9 mouse cellular contexts compared by ENCODE assay signal in genomic region chr7:127716992-127717391, GRCm38 (mm10). TPM values are rescaled to one million over a fixed set of nuclear protein-coding genes. Genes with fewer than 3 reads are reported as not detected.
DNase-seq lines count a peak whose midpoint lies in the region; ATAC-seq and TF ChIP-seq lines count a peak whose summit lies in the region.
"Had no signal": no experiment of that assay in that cellular context is flagged by ENCODE, and none has a peak within 500 bp of the region (broad histone marks: within the 10 kb centered on the region; RNA-seq: fewer than 3 reads in every experiment).

No protein-coding gene starts in this region.

- no peaks in the 10 kb centered on the region for H3K9me3 ChIP-seq in erythroblast, embryonic 14.5 days (ENCODE audit: control insufficient read depth, low read length)
- no peaks in the 10 kb centered on the region for H3K9me3 ChIP-seq in heart, embryonic 13.5 days
- H3K9me3 ChIP-seq in kidney, embryonic 15.5 days (replicated peaks): no peaks in the 10 kb centered on the region
- no peaks in the 10 kb centered on the region for H3K9me3 ChIP-seq in liver, embryonic 11.5 days (ENCODE audit: control insufficient read depth, low read length)
- no peaks in the 10 kb centered on the region for H3K9me3 ChIP-seq in midbrain, postnatal 0 days (ENCODE audit: low read length)

- peak overlapping the region; percentile 69 for H3K4me2 ChIP-seq in heart, embryonic 13.5 days
- peak overlapping the region; percentile 79 for H3K4me2 ChIP-seq in kidney, embryonic 15.5 days
- peak overlapping the region; percentile 90 for H3K4me2 ChIP-seq in liver, embryonic 11.5 days
- H3K4me2 ChIP-seq in midbrain, postnatal 0 days (ENCODE audit: low read depth, low read length, poor library complexity, severe bottlenecking): peak overlapping the region; percentile 67

- ATAC-seq in heart, embryonic 13.5 days (ENCODE audit: extremely low read depth, insufficient number of reproducible peaks, low FRiP score, low TSS enrichment): no peak
- peak; percentile 60 for ATAC-seq in kidney, embryonic 15.5 days (replicated peaks; ENCODE audit: low FRiP score)
- ATAC-seq in liver, embryonic 11.5 days (replicated peaks; ENCODE audit: low FRiP score): peak; percentile 68
- ATAC-seq in midbrain, postnatal 0 days (ENCODE audit: low FRiP score): peak; percentile 42; the same call in 1 of the 2 replicates

- H3K4me1 ChIP-seq in erythroblast, embryonic 14.5 days (ENCODE audit: control insufficient read depth): peaks cover 22% of the 10 kb centered on the region
- H3K4me1 ChIP-seq in heart, embryonic 13.5 days: peaks cover 22% of the 10 kb centered on the region
- peaks cover 30% of the 10 kb centered on the region for H3K4me1 ChIP-seq in kidney, embryonic 15.5 days
- peaks cover 19% of the 10 kb centered on the region for H3K4me1 ChIP-seq in liver, embryonic 11.5 days (replicated peaks; ENCODE audit: control insufficient read depth, insufficient read depth, low read length)
- H3K4me1 ChIP-seq in midbrain, postnatal 0 days (ENCODE audit: insufficient read depth, low read length): peaks cover 7% of the 10 kb centered on the region; the same call in 1 of the 2 replicates

- peaks cover 20% of the 10 kb centered on the region for H3K27me3 ChIP-seq in erythroblast, embryonic 14.5 days (ENCODE audit: control insufficient read depth)
- peaks cover 32% of the 10 kb centered on the region for H3K27me3 ChIP-seq in heart, embryonic 13.5 days (replicated peaks)
- H3K27me3 ChIP-seq in kidney, embryonic 15.5 days: no peaks in the 10 kb centered on the region
- no peaks in the 10 kb centered on the region for H3K27me3 ChIP-seq in liver, embryonic 11.5 days (replicated peaks; ENCODE audit: control insufficient read depth, insufficient read depth, low read length)
- H3K27me3 ChIP-seq in midbrain, postnatal 0 days (ENCODE audit: insufficient read depth, low read length): no peaks in the 10 kb centered on the region

- H3K27ac ChIP-seq in heart, embryonic 13.5 days (replicated peaks): no peak overlapping the region
- no peak overlapping the region for H3K27ac ChIP-seq in kidney, embryonic 15.5 days
- H3K27ac ChIP-seq in liver, embryonic 11.5 days (ENCODE audit: low read depth, low read length): no peak overlapping the region
- H3K27ac ChIP-seq in midbrain, postnatal 0 days (ENCODE audit: low read depth, low read length): no peak overlapping the region

- under 1% methylated on average over 41 of the region's 41 CpGs for WGBS in heart, embryonic 13.5 days
- under 1% methylated on average over 41 of the region's 41 CpGs for WGBS in kidney, embryonic 15.5 days
- 2% methylated on average over 41 of the region's 41 CpGs for WGBS in liver, embryonic 11.5 days
- 2% methylated on average over 40 of the region's 41 CpGs for WGBS in midbrain, postnatal 0 days

- H3K9ac ChIP-seq in heart, embryonic 13.5 days: peak overlapping the region; percentile 74
- peak overlapping the region; percentile 49 for H3K9ac ChIP-seq in kidney, embryonic 15.5 days
- peak overlapping the region; percentile 65 for H3K9ac ChIP-seq in liver, embryonic 11.5 days (ENCODE audit: low read depth, low read length)
- peak overlapping the region; percentile 59 for H3K9ac ChIP-seq in midbrain, postnatal 0 days (replicated peaks; ENCODE audit: low read length, poor library complexity, severe bottlenecking)

- peak; percentile 57 for TF ChIP-seq CTCF in midbrain, postnatal 0 days (IDR thresholded peaks at IDR 0.05)

- peak overlapping the region; percentile 53 for H3K4me3 ChIP-seq in erythroblast, embryonic 14.5 days (replicated peaks)
- H3K4me3 ChIP-seq in heart, embryonic 13.5 days: peak overlapping the region; percentile 44
- H3K4me3 ChIP-seq in kidney, embryonic 15.5 days (replicated peaks): peak overlapping the region; percentile 43
- peak overlapping the region; percentile 50 for H3K4me3 ChIP-seq in liver, embryonic 11.5 days (ENCODE audit: low read depth, low read length)
- H3K4me3 ChIP-seq in midbrain, postnatal 0 days (ENCODE audit: low read depth, low read length): peak overlapping the region; percentile 38

- no peaks in the 10 kb centered on the region; the same call in 1 of the 2 replicates for H3K36me3 ChIP-seq in erythroblast, embryonic 14.5 days (ENCODE audit: control insufficient read depth)
- H3K36me3 ChIP-seq in heart, embryonic 13.5 days: peaks cover 3% of the 10 kb centered on the region; the same call in 1 of the 2 replicates
- H3K36me3 ChIP-seq in kidney, embryonic 15.5 days: no peaks in the 10 kb centered on the region
- no peaks in the 10 kb centered on the region for H3K36me3 ChIP-seq in liver, embryonic 11.5 days (ENCODE audit: control insufficient read depth, insufficient read depth, low read length)
- H3K36me3 ChIP-seq in midbrain, postnatal 0 days (ENCODE audit: insufficient read depth, low read length): no peaks in the 10 kb centered on the region

- peak; percentile 70 to 87 for DNase-seq in adrenal gland, adult (ENCODE audit: inconsistent age in 2 of 2, low spot score in 1 of 2)
- DNase-seq in adrenal gland, adult 8-10 months: no peak
- peak; percentile 74 for DNase-seq in liver, embryonic 11.5 days (ENCODE audit: low spot score)
- DNase-seq in midbrain, postnatal 0 days (ENCODE audit: low spot score): peak; percentile 46
- peak; percentile 63 to 82 for DNase-seq in spleen, postnatal 10 days (ENCODE audit: low spot score in 2 of 2)

RNA-seq across cellular contexts. Expression of gene Ctf1, which starts 4.5 kb away (rescaled TPM):
- total RNA-seq in adrenal gland, adult 8-10 months (2022): 1 to 10 TPM; 2.2 to 4.5 (median 2.7) TPM
- polyA plus RNA-seq in erythroblast, embryonic 14.5 days (2012): 0.06 TPM in 1 of 2 replicates, not detected in the other
- 4.6 TPM in 2 replicates for polyA plus RNA-seq in heart, embryonic 13.5 days (2015; fragmentation: Nextera tagmentation; extraction: Ambion mirVana)
- polyA plus RNA-seq in kidney, embryonic 15.5 days (2015; fragmentation: Nextera tagmentation; extraction: Ambion mirVana): 15.3 and 16.5 TPM in 2 replicates
- polyA plus RNA-seq in liver, embryonic 11.5 days (2014; fragmentation: Nextera tagmentation; extraction: Ambion mirVana): 5.5 and 5.8 TPM in 2 replicates
- total RNA-seq in midbrain, postnatal 0 days (2014; rRNA removed): 5.5 and 5.6 TPM in 2 replicates
- polyA plus RNA-seq in midbrain, postnatal 0 days (2015; fragmentation: Nextera tagmentation; extraction: Ambion mirVana): 3.2 and 3.8 TPM in 2 replicates

RNA-seq across cellular contexts. Expression of gene Bcl7c, which starts 8.3 kb away (rescaled TPM):
- 100 to 1,000 TPM in 2 of 4 experiments, 10 to 100 TPM in 2; 75.9 to 120 (median 98.1) TPM for total RNA-seq in adrenal gland, adult 8-10 months (2022)
- 16.0 and 17.8 TPM in 2 replicates for polyA plus RNA-seq in erythroblast, embryonic 14.5 days (2012)
- polyA plus RNA-seq in heart, embryonic 13.5 days (2015; fragmentation: Nextera tagmentation; extraction: Ambion mirVana): 30.7 and 35.8 TPM in 2 replicates
- 64.2 and 66.8 TPM in 2 replicates for polyA plus RNA-seq in kidney, embryonic 15.5 days (2015; fragmentation: Nextera tagmentation; extraction: Ambion mirVana)
- 46.8 and 50.7 TPM in 2 replicates for polyA plus RNA-seq in liver, embryonic 11.5 days (2014; fragmentation: Nextera tagmentation; extraction: Ambion mirVana)
- total RNA-seq in midbrain, postnatal 0 days (2014; rRNA removed): 115 and 131 TPM in 2 replicates
- polyA plus RNA-seq in midbrain, postnatal 0 days (2015; fragmentation: Nextera tagmentation; extraction: Ambion mirVana): 41.3 and 49.2 TPM in 2 replicates

RNA-seq across cellular contexts. Expression of gene Ctf2, which starts 15.0 kb away (rescaled TPM):
- total RNA-seq in adrenal gland, adult 8-10 months (2022): not detected
- polyA plus RNA-seq in erythroblast, embryonic 14.5 days (2012): 0.02 TPM in 1 of 2 replicates, not detected in the other
- 0.08 TPM in 1 of 2 replicates, not detected in the other for polyA plus RNA-seq in heart, embryonic 13.5 days (2015; fragmentation: Nextera tagmentation; extraction: Ambion mirVana)
- 0.31 and 0.33 TPM in 2 replicates for polyA plus RNA-seq in kidney, embryonic 15.5 days (2015; fragmentation: Nextera tagmentation; extraction: Ambion mirVana)
- 0.25 and 0.40 TPM in 2 replicates for polyA plus RNA-seq in liver, embryonic 11.5 days (2014; fragmentation: Nextera tagmentation; extraction: Ambion mirVana)
- total RNA-seq in midbrain, postnatal 0 days (2014; rRNA removed): not detected in 2 replicates
- polyA plus RNA-seq in midbrain, postnatal 0 days (2015; fragmentation: Nextera tagmentation; extraction: Ambion mirVana): not detected in 2 replicates
- total RNA-seq: left cerebral cortex, adult 8-10 months had no signal

RNA-seq across cellular contexts. Expression of gene Fbxl19, which starts 27.4 kb away (rescaled TPM):
- total RNA-seq in adrenal gland, adult 8-10 months (2022): 10 to 100 TPM; 13.5 to 18.6 (median 16.5) TPM
- 8.2 and 9.9 TPM in 2 replicates for polyA plus RNA-seq in erythroblast, embryonic 14.5 days (2012)
- 1.8 and 3.0 TPM in 2 replicates for polyA plus RNA-seq in heart, embryonic 13.5 days (2015; fragmentation: Nextera tagmentation; extraction: Ambion mirVana)
- polyA plus RNA-seq in kidney, embryonic 15.5 days (2015; fragmentation: Nextera tagmentation; extraction: Ambion mirVana): 5.6 and 6.8 TPM in 2 replicates
- polyA plus RNA-seq in liver, embryonic 11.5 days (2014; fragmentation: Nextera tagmentation; extraction: Ambion mirVana): 3.1 and 3.7 TPM in 2 replicates
- total RNA-seq in midbrain, postnatal 0 days (2014; rRNA removed): 207 and 221 TPM in 2 replicates
- polyA plus RNA-seq in midbrain, postnatal 0 days (2015; fragmentation: Nextera tagmentation; extraction: Ambion mirVana): 5.9 and 8.3 TPM in 2 replicates

RNA-seq across cellular contexts. Expression of gene Orai3, which starts 52.6 kb away (rescaled TPM):
- total RNA-seq in adrenal gland, adult 8-10 months (2022): 10 to 100 TPM; 30.1 to 37.2 (median 35.0) TPM
- 0.30 and 0.44 TPM in 2 replicates for polyA plus RNA-seq in erythroblast, embryonic 14.5 days (2012)
- polyA plus RNA-seq in heart, embryonic 13.5 days (2015; fragmentation: Nextera tagmentation; extraction: Ambion mirVana): 15.8 and 15.9 TPM in 2 replicates
- 25.1 and 26.7 TPM in 2 replicates for polyA plus RNA-seq in kidney, embryonic 15.5 days (2015; fragmentation: Nextera tagmentation; extraction: Ambion mirVana)
- polyA plus RNA-seq in liver, embryonic 11.5 days (2014; fragmentation: Nextera tagmentation; extraction: Ambion mirVana): 22.0 and 23.7 TPM in 2 replicates
- 14.8 and 17.6 TPM in 2 replicates for total RNA-seq in midbrain, postnatal 0 days (2014; rRNA removed)
- polyA plus RNA-seq in midbrain, postnatal 0 days (2015; fragmentation: Nextera tagmentation; extraction: Ambion mirVana): 9.9 and 10.0 TPM in 2 replicates
